Mouse (Mus musculus) heart, adult 2 months (tissue): ENCODE results near the gene Peli1. TPM values are rescaled to one million over a fixed set of nuclear protein-coding genes. Genes with fewer than 3 reads are reported as not detected.
A peak's percentile ranks its signal among the peaks of the same experiment; 100 is the strongest.

Experiments used
- DNase-seq, 2 experiments: peaks; one replicate each; pipeline ENCODE4 v3.0.0; 2021
- H3K27ac ChIP-seq: fragments of 200-600 bp; 2 replicates; pipeline ENCODE4 v1.8.1; 2022
- H3K27me3 ChIP-seq: fragments of 200-500 bp; 2 replicates; pipeline ENCODE4 v1.6.1; 2012; ENCODE audit warnings: mild to moderate bottlenecking, low read length, inconsistent platforms, mixed read lengths; ENCODE audit not compliant: control insufficient read depth, insufficient read depth
- H3K36me3 ChIP-seq: fragments of 200-500 bp; 2 replicates; pipeline ENCODE4 v1.6.1; 2012; ENCODE audit warnings: low read length, inconsistent platforms; ENCODE audit not compliant: control insufficient read depth, insufficient read depth
- H3K4me1 ChIP-seq: fragments of 200-500 bp; 2 replicates; pipeline ENCODE4 v1.6.1; 2011; ENCODE audit warnings: low read length; ENCODE audit not compliant: control insufficient read depth, insufficient read depth
- H3K4me3 ChIP-seq: fragments of 200-600 bp; 2 replicates; pipeline ENCODE4 v1.8.1; 2022
- H3K79me2 ChIP-seq: fragments of 200-500 bp; replicated peaks from 2 replicates; pipeline ENCODE4 v1.6.1; 2012; ENCODE audit warnings: mild to moderate bottlenecking, inconsistent platforms, low read length, moderate library complexity, mixed read lengths; ENCODE audit not compliant: control insufficient read depth, insufficient read depth
- H3K9ac ChIP-seq: fragments of 200-500 bp; 2 replicates; pipeline ENCODE4 v1.6.1; 2012; ENCODE audit warnings: low read depth, mild to moderate bottlenecking, control low read depth, inconsistent platforms, low read length, mixed read lengths
- CTCF ChIP-seq: fragments of 200-600 bp; IDR thresholded peaks from 2 replicates; pipeline ENCODE4 v1.8.1; 2022; ENCODE audit warnings: antibody characterized with exemption, mild to moderate bottlenecking, moderate library complexity
- EP300 ChIP-seq: fragments of 200-500 bp; IDR thresholded peaks from 2 replicates; pipeline ENCODE4 v1.6.1; 2011; ENCODE audit warnings: low read depth, low read length, control low read depth; ENCODE audit not compliant: insufficient read depth
- POLR2A ChIP-seq: fragments of 200-500 bp; IDR thresholded peaks from 2 replicates; pipeline ENCODE4 v1.6.1; 2011; ENCODE audit warnings: mild to moderate bottlenecking, low read depth, low read length, control low read depth; ENCODE audit not compliant: insufficient read depth
- WGBS: fragments of 180-500 bp; shearing (Covaris S2); methylation state at CpG from one replicate; pipeline ENCODE4 v1.1.7; 2018; 5-methylcytosine and 5-hydroxymethylcytosine counted together
- intact Hi-C: fragments of 180-260 bp; cut with DNase I; formaldehyde crosslinking; loops from one replicate; pipeline ENCODE4 v1.15.1; 2025
- polyA plus RNA-seq: library from polyadenylated mRNA; depleted of rRNA; stranded (reverse); fragments of >200 nt; gene quantifications from 2 replicates; pipeline ENCODE4 v1.2.3, GENCODE M21; 2012
- total RNA-seq, 2 experiments: library from RNA; stranded (reverse); gene quantifications; 2 replicates each; pipeline ENCODE4 v1.2.3; 2021

Peli1 gene
- total and polyA plus RNA-seq, 3 experiments = 6.2 to 13.7 (median 13.6) TPM

DNA sequence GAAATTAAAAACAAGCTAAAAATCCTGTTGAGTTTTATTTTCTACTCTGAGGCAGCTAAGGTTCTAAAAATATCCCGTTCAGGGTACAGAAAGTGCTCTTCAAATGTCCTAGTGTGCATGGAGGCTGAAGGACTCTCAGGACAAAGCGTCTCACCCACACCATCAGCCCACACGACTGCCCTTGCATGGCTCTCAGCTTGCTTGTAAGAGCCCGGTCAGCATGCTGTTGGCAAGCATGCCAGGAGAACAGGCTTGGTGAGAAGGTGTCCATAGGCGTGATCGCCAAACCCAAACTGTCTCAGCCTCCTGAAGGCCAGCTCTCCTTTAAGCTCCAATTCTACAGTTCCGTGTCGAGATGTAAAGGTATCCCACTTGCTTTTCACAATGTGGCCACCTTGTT is 29.7 kb upstream of the Peli1 start:
- Histone ChIP-seq H3K79me2 (no peaks in the 10 kb centered on the region), H3K36me3 (no peaks in the 10 kb centered on the region), H3K4me1 (peaks cover 2% of the 10 kb centered on the region; the same call in 1 of the 2 replicates), H3K27ac (peak overlapping the region; percentile 44), H3K9ac (no peak overlapping the region), H3K27me3 (no peaks in the 10 kb centered on the region), H3K4me3 (no peak overlapping the region)
- TF ChIP-seq EP300 (0 out of 2 replicates have a peak, but pooled peaks have one; percentile 13), CTCF (no peak), POLR2A (no peak)
- 70% methylated on average over 8 of the region's 8 CpGs for WGBS
- intact Hi-C loops = no loop called here
- peak; percentile 27 to 36 for DNase-seq

DNA sequence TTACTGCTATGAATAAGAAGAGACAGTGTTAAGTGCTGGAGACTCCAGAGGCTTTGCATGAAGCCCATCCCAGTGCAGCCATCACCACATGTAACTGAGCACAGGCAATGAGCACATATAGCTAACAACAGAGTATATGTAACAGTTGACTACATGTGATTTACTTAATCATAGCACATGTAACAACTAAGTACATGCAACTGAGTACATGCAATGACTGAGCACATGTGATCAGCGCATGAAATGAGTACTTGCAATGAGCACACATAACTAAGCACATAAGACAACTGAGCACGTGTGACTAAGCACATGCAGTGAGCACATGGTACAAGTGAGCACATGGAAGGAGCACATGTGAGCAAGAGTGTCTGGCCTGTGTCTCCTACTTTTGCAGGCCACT is 29.0 kb upstream of the Peli1 start:
- intact Hi-C loops = no loop called here

DNA sequence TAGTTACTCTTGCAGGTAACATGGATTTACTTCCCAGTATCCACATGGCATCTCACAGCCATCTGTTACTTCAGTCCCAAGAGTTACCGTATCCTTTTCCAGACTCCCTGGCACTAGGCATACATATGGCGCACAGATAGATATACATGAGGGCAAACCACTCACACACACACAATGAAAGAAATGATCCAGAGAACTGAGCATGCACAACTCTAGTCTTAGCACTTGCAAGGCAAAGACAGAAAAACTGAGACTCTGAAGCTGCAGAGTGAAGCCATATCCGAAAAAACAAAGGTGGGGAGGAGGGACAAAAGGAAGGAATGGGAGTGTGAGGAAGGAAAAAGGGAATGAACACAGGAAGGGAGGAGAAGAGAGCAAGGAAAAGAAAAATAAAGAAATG is 27.8 kb upstream of the Peli1 start:
- no peak for DNase-seq
- 79% methylated on average over 3 of the region's 3 CpGs for whole genome bisulfite sequencing

More for the DNA sequence above, 29.0 kb upstream of the Peli1 start:
- Histone ChIP-seq H3K79me2 (no peaks in the 10 kb centered on the region), H3K36me3 (no peaks in the 10 kb centered on the region), H3K9ac (no peak overlapping the region), H3K27ac (no peak overlapping the region; the same call in 1 of the 2 replicates), H3K4me1 (peaks cover 2% of the 10 kb centered on the region; the same call in 1 of the 2 replicates), H3K4me3 (no peak overlapping the region), H3K27me3 (no peaks in the 10 kb centered on the region)
- WGBS = 89% methylated on average over 2 of the region's 2 CpGs
- no peak for TF ChIP-seq EP300
- DNase-seq = no peak

DNA sequence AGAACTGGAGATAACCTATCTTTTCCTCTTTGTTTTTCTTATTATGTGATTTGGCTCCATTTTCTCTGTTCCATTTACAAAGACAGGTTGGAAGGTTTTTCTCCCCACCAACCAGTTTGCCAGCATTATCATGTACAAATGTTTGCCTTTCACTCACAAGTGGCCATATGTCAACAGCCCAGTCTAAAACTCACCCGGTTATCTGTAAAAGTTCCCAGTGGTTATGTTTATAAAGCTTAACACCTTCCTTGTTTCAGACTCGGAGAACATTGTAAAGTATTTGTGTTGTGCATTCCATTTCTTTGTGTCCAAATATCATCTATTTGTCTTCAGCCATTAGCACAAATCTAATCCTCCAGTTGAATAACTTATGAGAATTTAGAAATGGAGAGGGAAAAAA is 11.7 kb upstream of the Peli1 start:
- Histone ChIP-seq H3K79me2 (no peaks in the 10 kb centered on the region), H3K4me3 (no peak overlapping the region), H3K36me3 (no peaks in the 10 kb centered on the region; the same call in 1 of the 2 replicates), H3K9ac (no peak overlapping the region), H3K27ac (no peak overlapping the region; the same call in 1 of the 2 replicates), H3K4me1 (peaks cover 6% of the 10 kb centered on the region), H3K27me3 (no peaks in the 10 kb centered on the region)
- no peak for DNase-seq
- 19% methylated on average over 2 of the region's 2 CpGs for WGBS
- TF ChIP-seq CTCF (no peak), POLR2A (no peak), EP300 (no peak)
- intact Hi-C loops = no loop called here

More for the DNA sequence above, 27.8 kb upstream of the Peli1 start:
- Histone ChIP-seq H3K4me3 (no peak overlapping the region), H3K36me3 (no peaks in the 10 kb centered on the region), H3K9ac (no peak overlapping the region), H3K27me3 (no peaks in the 10 kb centered on the region), H3K79me2 (no peaks in the 10 kb centered on the region), H3K27ac (no peak overlapping the region), H3K4me1 (peaks cover 2% of the 10 kb centered on the region; the same call in 1 of the 2 replicates)
- intact Hi-C loops = no loop called here
- TF ChIP-seq POLR2A = no peak
- TF ChIP-seq EP300 = no peak
- TF ChIP-seq CTCF = no peak

DNA sequence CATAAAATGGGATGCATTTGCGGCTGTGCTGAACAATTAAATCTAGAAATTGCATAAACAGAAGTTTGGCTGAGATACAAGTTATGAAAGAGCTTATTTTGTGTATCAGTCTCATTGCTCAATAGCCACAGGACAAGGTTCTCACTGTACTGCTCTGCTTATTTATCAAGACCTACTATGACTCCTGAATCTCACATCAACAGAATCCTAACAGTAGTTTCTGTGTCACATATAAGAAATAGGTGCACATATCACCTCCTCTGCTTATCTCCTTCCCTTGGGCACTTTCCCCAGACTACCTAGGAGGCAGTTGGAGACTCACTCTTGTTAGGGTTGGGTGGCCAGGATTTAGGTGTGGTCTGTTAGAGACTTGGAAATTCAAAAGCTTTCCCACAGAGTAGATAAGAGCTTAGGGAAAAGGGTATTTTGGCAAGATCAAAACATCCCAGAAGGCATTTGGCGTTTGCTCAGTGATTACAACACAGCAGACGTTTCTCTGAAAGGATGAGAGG is 11.2 kb upstream of the Peli1 start:
- 22% methylated on average over 3 of the region's 3 CpGs for WGBS
- intact Hi-C loops = no loop called here
- H3K27ac ChIP-seq = peak overlapping the region; percentile 6; the same call in 1 of the 2 replicates

DNA sequence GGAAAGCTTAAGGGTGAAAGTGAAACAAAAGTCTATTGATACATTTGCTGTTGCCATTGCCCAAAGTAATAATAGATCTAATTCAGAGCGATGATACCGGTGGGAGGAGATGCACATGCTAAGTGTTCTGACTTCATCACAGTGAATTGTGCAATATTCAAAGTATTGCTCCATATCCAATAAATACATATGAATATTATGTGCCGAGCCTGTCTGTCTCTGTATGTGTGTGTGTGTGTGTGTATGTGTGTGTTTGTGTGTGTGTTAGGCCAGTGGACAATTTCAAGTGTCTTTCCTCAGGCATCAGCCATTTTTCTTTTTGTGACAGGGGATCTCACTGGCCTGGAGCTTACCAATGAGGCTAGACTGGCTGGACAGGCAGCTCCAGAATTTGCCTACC is 9.9 kb upstream of the Peli1 start:
- Histone ChIP-seq H3K4me3 (no peak overlapping the region), H3K27me3 (no peaks in the 10 kb centered on the region), H3K27ac (no peak overlapping the region), H3K9ac (no peak overlapping the region), H3K36me3 (no peaks in the 10 kb centered on the region; the same call in 1 of the 2 replicates), H3K4me1 (peaks cover 6% of the 10 kb centered on the region), H3K79me2 (no peaks in the 10 kb centered on the region)
- 84% methylated on average over 3 of the region's 3 CpGs for WGBS
- intact Hi-C loops = no loop called here
- no peak for TF ChIP-seq EP300
- TF ChIP-seq CTCF = no peak
- TF ChIP-seq POLR2A = no peak
- no peak for DNase-seq

More for the DNA sequence above, 11.2 kb upstream of the Peli1 start:
- no peak overlapping the region for H3K4me3 ChIP-seq
- peaks cover 6% of the 10 kb centered on the region for H3K4me1 ChIP-seq
- DNase-seq = peak; percentile 42 to 50
- no peaks in the 10 kb centered on the region; the same call in 1 of the 2 replicates for H3K36me3 ChIP-seq
- H3K79me2 ChIP-seq = no peaks in the 10 kb centered on the region
- H3K27me3 ChIP-seq = no peaks in the 10 kb centered on the region
- TF ChIP-seq POLR2A (no peak), EP300 (no peak), CTCF (no peak)
- no peak overlapping the region for H3K9ac ChIP-seq
